Mouse (Mus musculus): ENCODE results near the gene Spsb1.

The Spsb1 gene

GRCm38 (mm10) chr4:149952201-149952600 lies 2.6 kb downstream of the Spsb1 start:
- DNase-seq (ENCODE audit: low spot score), result no peak

DNA sequence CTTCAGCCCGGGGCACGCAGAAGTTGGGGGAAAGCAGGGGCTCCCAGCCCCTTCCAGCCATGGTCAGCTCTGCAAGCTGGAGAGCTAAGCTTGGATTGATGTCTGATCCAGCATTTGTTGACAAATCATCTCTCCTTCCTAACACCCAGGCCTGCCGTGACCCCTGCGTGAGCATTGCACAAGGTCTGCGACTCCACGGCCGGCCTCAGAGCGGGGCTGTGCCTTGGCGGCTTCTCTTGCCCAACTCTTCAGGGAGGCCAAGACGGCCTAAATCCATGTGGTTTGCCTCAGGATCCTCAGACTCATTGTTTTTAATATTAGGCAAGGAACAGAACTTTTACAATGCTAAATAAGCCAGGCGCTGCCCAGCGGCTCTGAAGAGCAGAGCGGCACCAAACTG lies 3.6 kb downstream of the Spsb1 start:
- DNase-seq (ENCODE audit: low spot score), result no peak

DNA sequence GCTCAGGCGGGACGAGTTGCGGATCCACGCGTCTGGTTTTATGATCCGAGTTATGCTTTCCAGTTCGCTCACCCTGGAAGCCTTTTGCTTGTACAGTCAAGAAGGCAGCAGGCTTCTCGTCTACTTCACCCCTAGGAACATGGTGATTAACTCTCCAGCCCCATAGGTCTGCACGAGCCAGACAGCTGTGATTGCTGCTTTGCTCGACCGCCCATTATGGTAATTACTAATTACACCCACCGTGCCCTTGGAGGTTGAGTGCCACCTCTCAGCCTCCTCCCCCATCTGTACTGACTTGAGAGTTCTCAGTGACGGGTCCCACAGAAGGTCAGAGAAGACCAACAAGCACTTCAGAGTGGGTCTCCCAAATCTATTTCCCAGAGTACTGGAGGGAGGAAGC lies 5.2 kb downstream of the Spsb1 start:
- no peak for DNase-seq (ENCODE audit: low spot score)

DNA sequence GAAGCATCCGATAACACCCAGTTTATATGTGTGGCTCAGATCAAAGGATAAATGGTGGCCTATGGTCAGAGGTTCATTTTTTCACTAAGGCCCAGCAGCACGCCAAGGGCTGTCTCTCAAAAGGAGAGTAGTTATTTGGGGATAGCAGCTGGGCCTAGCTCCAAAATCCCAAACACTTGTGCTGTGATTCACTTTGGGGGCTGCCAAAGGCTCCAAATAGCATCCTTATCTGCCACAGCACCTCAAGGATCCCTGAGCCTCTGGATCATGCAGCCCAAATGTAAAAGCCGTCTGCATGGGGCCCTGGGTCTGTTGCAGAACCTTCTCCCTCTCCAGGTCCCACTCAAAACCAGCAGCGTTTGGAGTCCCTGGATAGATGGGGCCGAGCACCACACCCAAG lies 6.7 kb downstream of the Spsb1 start:
- DNase-seq (ENCODE audit: low spot score), result no peak

GRCm38 (mm10) chr4:149947396-149947795 lies 7.4 kb downstream of the Spsb1 start:
- DNase-seq (ENCODE audit: low spot score), result no peak

GRCm38 (mm10) chr4:149945194-149945593 lies 9.6 kb downstream of the Spsb1 start:
- peak; percentile 49 for DNase-seq (ENCODE audit: low spot score)

GRCm38 (mm10) chr4:149944214-149944613 lies 10.6 kb downstream of the Spsb1 start:
- peak; percentile 39 for DNase-seq (ENCODE audit: low spot score)

GRCm38 (mm10) chr4:149942831-149943741 lies 11.8 kb downstream of the Spsb1 start:
- no peak for DNase-seq (ENCODE audit: low spot score)

GRCm38 (mm10) chr4:149941067-149941755 lies 13.6 kb downstream of the Spsb1 start:
- no peak for DNase-seq (ENCODE audit: low spot score)

DNA sequence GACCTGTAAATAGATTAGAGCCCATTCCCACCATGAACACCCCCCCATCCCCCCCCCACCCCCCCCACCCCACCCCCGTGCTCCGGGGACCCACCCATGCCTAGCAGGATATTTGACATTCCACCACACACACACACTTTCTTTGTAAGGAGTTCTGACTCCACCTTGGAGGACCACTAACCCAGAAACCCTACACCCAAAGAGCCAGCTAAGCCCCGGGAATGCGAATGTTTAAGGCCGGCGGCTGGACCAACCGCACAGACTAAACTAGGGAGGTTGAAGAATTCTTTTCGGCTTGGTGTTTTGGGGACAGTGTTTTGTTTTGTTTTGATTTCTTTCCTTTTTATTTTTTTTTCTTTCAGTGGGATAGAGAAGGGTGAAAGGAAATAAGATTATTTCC lies 16.1 kb downstream of the Spsb1 start:
- DNase-seq (ENCODE audit: low spot score), result peak; percentile 47

GRCm38 (mm10) chr4:149936921-149937320 lies 17.9 kb downstream of the Spsb1 start:
- peak; percentile 62 for DNase-seq (ENCODE audit: low spot score)

- DNase-seq (ENCODE audit: low spot score), result no peak
Observed at GRCm38 (mm10) chr4:149935470-149935869, 19.4 kb downstream of the Spsb1 start.

DNA sequence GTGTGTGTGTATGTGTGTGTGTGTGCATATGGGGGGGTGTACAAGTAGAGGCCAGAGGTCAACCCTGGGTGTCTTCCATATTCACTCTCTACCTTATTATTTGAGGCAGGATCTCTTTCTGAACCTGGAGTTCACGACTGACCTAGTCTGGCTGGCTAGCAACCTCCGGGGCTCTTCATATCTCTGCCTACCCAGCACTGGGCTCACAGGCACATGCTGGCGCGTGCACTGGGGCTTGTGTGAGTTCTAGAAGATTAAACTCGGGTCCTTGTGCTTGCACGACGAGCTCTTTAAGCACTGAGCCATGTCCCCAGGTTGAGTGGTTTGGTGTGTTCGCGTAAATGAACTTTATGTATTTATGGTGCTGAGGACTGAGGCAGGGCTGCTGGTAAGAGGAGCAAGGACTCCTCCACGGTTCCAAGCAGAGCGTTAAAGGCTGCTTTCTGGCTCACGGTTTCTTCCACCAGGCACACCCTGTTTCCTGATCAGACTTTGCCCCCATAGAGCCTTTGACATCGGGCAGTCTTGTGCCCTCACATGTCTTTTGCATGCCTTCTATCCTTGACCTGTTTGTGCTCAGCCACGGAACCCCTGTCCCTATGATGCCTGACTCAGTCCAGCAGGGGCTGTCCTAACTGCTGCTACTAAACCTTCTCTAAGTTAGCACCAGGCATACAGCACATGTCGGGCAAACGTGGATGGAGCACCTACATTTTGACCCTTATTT lies 21.2 kb downstream of the Spsb1 start:
- no peak for DNase-seq (ENCODE audit: low spot score)

GRCm38 (mm10) chr4:149933025-149933424 lies 21.8 kb downstream of the Spsb1 start:
- DNase-seq (ENCODE audit: low spot score), result no peak

DNA sequence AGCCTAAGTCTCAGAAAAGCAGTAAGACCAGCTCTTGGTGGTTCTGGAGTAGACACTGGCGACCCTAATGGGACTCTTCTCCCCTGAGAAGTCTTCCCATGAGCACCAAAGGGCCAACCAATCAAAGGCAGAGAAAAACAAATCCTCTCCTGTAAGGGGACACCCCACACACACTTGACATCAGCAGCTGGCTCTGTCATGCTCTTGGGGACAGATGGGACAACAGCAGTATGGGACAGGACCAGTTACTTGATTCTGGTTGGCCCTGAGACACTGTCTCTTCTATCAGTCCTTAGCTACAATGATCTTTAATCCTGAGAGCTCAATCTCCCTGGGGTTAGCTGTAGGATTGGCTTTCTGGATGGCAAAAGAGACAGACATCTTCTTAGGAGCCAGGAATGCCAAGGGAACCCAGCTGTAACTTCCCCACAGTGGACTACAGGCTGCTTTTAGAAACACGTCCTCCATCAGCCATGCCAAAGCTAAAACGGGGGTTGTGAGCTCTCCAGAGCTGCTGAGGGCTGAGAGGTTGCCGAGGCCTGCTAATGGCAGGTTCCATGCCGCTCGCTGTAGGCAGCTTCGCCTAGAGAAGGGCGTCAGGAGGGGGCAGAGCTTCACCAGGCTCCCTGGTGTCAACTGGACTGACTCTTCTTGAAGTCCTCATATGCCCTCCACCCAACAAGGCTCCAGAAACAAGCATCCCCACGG lies 22.6 kb downstream of the Spsb1 start:
- no peak for DNase-seq (ENCODE audit: low spot score)

GRCm38 (mm10) chr4:149930755-149931154 lies 24.1 kb downstream of the Spsb1 start:
- DNase-seq (ENCODE audit: low spot score), result no peak

DNA sequence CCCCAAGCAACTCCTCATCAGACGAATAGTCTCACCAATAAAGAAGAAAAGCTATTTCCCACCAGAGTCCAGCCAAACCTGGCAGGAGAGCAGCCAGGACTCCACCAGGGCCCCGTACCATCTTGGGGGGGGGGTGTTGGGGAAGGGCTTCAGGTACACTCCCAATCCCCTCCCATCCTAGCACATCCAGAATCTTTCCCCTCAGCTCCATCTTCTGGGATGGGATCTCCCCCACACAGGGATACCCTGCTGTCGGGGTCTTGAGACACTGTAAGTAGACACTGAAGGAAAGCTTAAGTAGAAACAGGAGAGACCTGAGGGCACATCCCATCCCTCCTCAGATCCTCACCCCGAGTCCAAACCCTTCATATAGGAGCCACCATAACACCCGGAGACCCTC lies 31.8 kb downstream of the Spsb1 start:
- DNase-seq (ENCODE audit: low spot score), result no peak

GRCm38 (mm10) chr4:149922121-149922718 lies 32.6 kb downstream of the Spsb1 start:
- DNase-seq (ENCODE audit: low spot score), result peak; percentile 86

- DNase-seq (ENCODE audit: low spot score), result peak; percentile 54
Observed at GRCm38 (mm10) chr4:149920886-149921285, 34.0 kb downstream of the Spsb1 start.

- DNase-seq (ENCODE audit: low spot score), result no peak
Observed at GRCm38 (mm10) chr4:149918455-149919070, 36.3 kb downstream of the Spsb1 start.

- DNase-seq (ENCODE audit: low spot score), result no peak
Observed at GRCm38 (mm10) chr4:149916831-149917230, 38.0 kb downstream of the Spsb1 start.
